Mouse (Mus musculus) left cerebral cortex, postnatal 4 days (tissue): ENCODE measurements around the gene Mipep. TPM values are rescaled to one million over a fixed set of nuclear protein-coding genes. Genes with fewer than 3 reads are reported as not detected.

Experiments
- DNase-seq: peaks from one replicate; pipeline ENCODE4 v3.0.0-alpha.2; 2022
- intact Hi-C: fragments of 180-260 bp; cut with DNase I; formaldehyde crosslinking; loops from one replicate; pipeline ENCODE4 v1.15.1; 2025
- total RNA-seq, 2 experiments: library from RNA; stranded (reverse); gene quantifications; 2 replicates each; pipeline ENCODE4 v1.2.3; 2021

Gene Mipep
- total RNA-seq, 2 experiments from 2014 or later: 23.3 to 25.3 TPM

GRCm38 (mm10) chr14:60798721-60799120 lies 14.3 kb downstream of the Mipep start:
- DNase-seq: no peak
- intact Hi-C loops: loop anchor here (5.0 kb wide), 1 partner anchor 494 kb away; no protein-coding TSS in a partner anchor

- DNase-seq: no peak
- intact Hi-C loops: loop anchor here (5.0 to 10.0 kb wide), 3 partner anchors 285 to 492 kb away; no protein-coding TSS in a partner anchor
Measured at GRCm38 (mm10) chr14:60799762-60800728, 15.7 kb downstream of the Mipep start.

- intact Hi-C loops: loop anchor here (5.0 to 10.0 kb wide), 2 partner anchors 283 to 310 kb away; no protein-coding TSS in a partner anchor
- DNase-seq: no peak
Measured at GRCm38 (mm10) chr14:60802026-60802425, 17.7 kb downstream of the Mipep start.

- DNase-seq: no peak
- intact Hi-C loops: loop anchor here (5.0 to 10.0 kb wide), 2 partner anchors 280 to 307 kb away; no protein-coding TSS in a partner anchor
Measured at GRCm38 (mm10) chr14:60804978-60805377, 20.6 kb downstream of the Mipep start.

GRCm38 (mm10) chr14:60805871-60806270 lies 21.5 kb downstream of the Mipep start:
- DNase-seq: no peak
- intact Hi-C loops: loop anchor here (10.0 kb wide), 1 partner anchor 279 kb away; no protein-coding TSS in a partner anchor

- intact Hi-C loops: loop anchor here (10.0 kb wide), 1 partner anchor 278 kb away; no protein-coding TSS in a partner anchor
- no peak for DNase-seq
Measured at GRCm38 (mm10) chr14:60806891-60807344, 22.5 kb downstream of the Mipep start.

- DNase-seq: no peak
Measured at GRCm38 (mm10) chr14:60809881-60810280, 25.5 kb downstream of the Mipep start.

GRCm38 (mm10) chr14:60811547-60811946 lies 27.2 kb downstream of the Mipep start:
- intact Hi-C loops: no loop called here
- no peak for DNase-seq

More at GRCm38 (mm10) chr14:60809881-60810280, 25.5 kb downstream of the Mipep start:
- intact Hi-C loops: loop anchor here (10.0 kb wide), 1 partner anchor 275 kb away; no protein-coding TSS in a partner anchor

- DNase-seq: no peak
- intact Hi-C loops: no loop called here
Measured at GRCm38 (mm10) chr14:60815098-60815497, 30.7 kb downstream of the Mipep start.

- DNase-seq: no peak
- intact Hi-C loops: no loop called here
Measured at GRCm38 (mm10) chr14:60818045-60818444, 33.7 kb downstream of the Mipep start.

GRCm38 (mm10) chr14:60830096-60830495 lies 45.7 kb downstream of the Mipep start:
- no peak for DNase-seq
- intact Hi-C loops: no loop called here

- intact Hi-C loops: no loop called here
- no peak for DNase-seq
Measured at GRCm38 (mm10) chr14:60836709-60837108, 52.3 kb downstream of the Mipep start.

GRCm38 (mm10) chr14:60839654-60840053 lies 55.3 kb downstream of the Mipep start:
- intact Hi-C loops: no loop called here

GRCm38 (mm10) chr14:60841977-60842659 lies 57.7 kb downstream of the Mipep start:
- no peak for DNase-seq
- intact Hi-C loops: no loop called here

More at GRCm38 (mm10) chr14:60839654-60840053, 55.3 kb downstream of the Mipep start:
- no peak for DNase-seq

- DNase-seq: no peak
- intact Hi-C loops: no loop called here
Measured at GRCm38 (mm10) chr14:60843596-60843995, 59.2 kb downstream of the Mipep start.

GRCm38 (mm10) chr14:60845261-60846045 lies 61.1 kb downstream of the Mipep start:
- DNase-seq: no peak
- intact Hi-C loops: no loop called here

- no peak for DNase-seq
- intact Hi-C loops: no loop called here
Measured at GRCm38 (mm10) chr14:60846174-60846573, 61.8 kb downstream of the Mipep start.

- DNase-seq: no peak
- intact Hi-C loops: no loop called here
Measured at GRCm38 (mm10) chr14:60848194-60848593, 63.8 kb downstream of the Mipep start.

- intact Hi-C loops: no loop called here
- no peak for DNase-seq
Measured at GRCm38 (mm10) chr14:60850101-60850500, 65.7 kb downstream of the Mipep start.

GRCm38 (mm10) chr14:60851632-60852031 lies 67.3 kb downstream of the Mipep start:
- no peak for DNase-seq
- intact Hi-C loops: no loop called here
